Mouse (Mus musculus): ENCODE results near the gene Hif3a.

DNA sequence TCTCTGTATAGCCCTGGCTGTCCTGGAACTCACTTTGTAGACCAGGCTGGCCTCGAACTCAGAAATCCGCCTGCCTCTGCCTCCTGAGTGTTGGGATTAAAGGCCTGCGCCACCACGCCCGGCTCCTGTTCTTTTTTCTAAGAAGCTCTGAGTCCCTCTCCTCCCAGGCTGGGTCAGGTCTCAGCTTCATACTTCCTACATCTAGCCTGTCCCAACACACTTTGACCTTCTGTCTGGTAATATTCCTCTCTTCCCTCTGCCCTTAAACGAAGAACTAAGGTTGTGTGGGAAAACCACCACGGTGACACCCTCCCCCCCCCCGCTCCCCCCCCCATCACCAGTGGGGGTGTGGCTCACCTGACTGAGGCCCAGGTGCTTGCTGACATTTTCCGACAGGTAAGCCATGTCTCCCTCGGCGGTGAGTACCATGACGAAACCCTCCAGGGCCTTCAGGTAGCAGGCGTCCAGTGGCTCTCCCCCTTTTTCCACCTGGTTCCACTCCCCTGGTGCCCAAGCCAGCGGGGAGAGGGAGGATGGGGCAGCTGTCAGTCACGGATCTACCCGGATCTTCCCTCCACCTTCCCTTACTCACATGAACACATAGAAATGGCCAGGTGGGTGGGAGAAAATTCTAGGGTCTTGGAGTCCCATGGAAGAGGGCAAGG, 7.8 kb downstream of the Hif3a start:
- no peak for TF ChIP-seq POLR2A (IDR thresholded peaks at IDR 0.05; ENCODE audit: low read depth, low read length)
- TF ChIP-seq CTCF (IDR thresholded peaks at IDR 0.05; ENCODE audit: extremely low read depth, insufficient read length, insufficient replicate concordance, low read depth, low read length), result no peak

Measured in small intestine, adult 2 months (tissue).